Mouse (Mus musculus): Measurements from ENCODE around the gene Cfap97. TPM values are rescaled to one million over a fixed set of nuclear protein-coding genes. Genes with fewer than 3 reads are reported as not detected.
"Not testable (repeated sequence)": the region's sequence is repeated elsewhere in the genome, so short reads cannot be mapped to it uniquely, and the experiment has no call there.

Cfap97 gene
- total RNA-seq, 1 experiment: 7.4 TPM

DNA sequence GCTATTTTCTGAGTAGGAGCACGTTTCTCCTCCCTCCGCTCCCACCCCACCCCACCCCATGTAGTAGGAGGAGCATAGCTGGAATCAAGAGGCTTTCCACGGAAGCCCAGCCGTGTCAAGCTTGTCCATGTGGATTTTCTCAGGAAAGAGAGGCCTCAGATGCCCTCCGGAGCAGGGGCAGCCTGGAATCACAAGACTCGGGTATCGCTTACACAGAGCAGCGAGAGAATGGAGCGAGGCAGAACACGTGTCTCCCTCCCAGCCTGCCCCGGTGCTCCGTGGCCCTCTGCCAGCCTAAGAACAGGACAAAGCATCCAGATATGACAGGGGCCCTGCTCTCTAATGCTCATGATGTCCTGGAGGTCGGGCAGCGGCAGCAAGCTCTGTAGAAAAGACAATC lies 65.3 kb downstream of the Cfap97 start:
- TF ChIP-seq MAFK (IDR thresholded peaks at IDR 0.05; ENCODE audit: insufficient read depth, low read depth, low read length) (no peak), ZC3H11A (IDR thresholded peaks at IDR 0.05; ENCODE audit: borderline replicate concordance, low read depth, low read length) (no peak), ZNF384 (IDR thresholded peaks at IDR 0.05; ENCODE audit: low read depth, low read length) (no peak), CHD2 (IDR thresholded peaks at IDR 0.05; ENCODE audit: low read depth, low read length) (no peak), HCFC1 (IDR thresholded peaks at IDR 0.05; ENCODE audit: borderline replicate concordance, insufficient read depth, low read length) (no peak)
- Histone ChIP-seq H3K4me1 (ENCODE audit: control insufficient read depth in 2 of 2, insufficient read depth in 2 of 2, low read length in 2 of 2, poor library complexity in 1 of 2) (peaks cover 0 to 7% of the 10 kb centered on the region in 2 experiments; a peak in 3 of 4 replicates), H3K27ac (ENCODE audit: insufficient read depth, low read depth, low read length, poor library complexity, severe bottlenecking) (no peak overlapping the region), H3K4me3 (ENCODE audit: insufficient read depth in 1 of 2, low read depth in 1 of 2, low read length in 2 of 2, poor library complexity in 1 of 2, severe bottlenecking in 1 of 2) (no peak overlapping the region), H3K9me3 (ENCODE audit: control insufficient read depth, insufficient read depth, low read depth, low read length) (no peaks in the 10 kb centered on the region), H3K36me3 (ENCODE audit: control insufficient read depth, insufficient read depth, low read length, poor library complexity, severe bottlenecking) (no peaks in the 10 kb centered on the region), H3K9ac (ENCODE audit: insufficient read depth, low read depth, low read length, poor library complexity, severe bottlenecking) (no peak overlapping the region)
- no peak for DNase-seq (ENCODE audit: low read depth, low spot score)
- in situ Hi-C loops (cut with MboI; ENCODE audit: low sequenced_read_pairs in 2 of 2, unreplicated experiment in 2 of 2): no loop called here

GRCm38 (mm10) chr8:46220566-46220965 lies 69.0 kb downstream of the Cfap97 start:
- in situ Hi-C loops (cut with MboI; ENCODE audit: low sequenced_read_pairs in 2 of 2, unreplicated experiment in 2 of 2): no loop called here
- Histone ChIP-seq H3K4me3 (ENCODE audit: insufficient read depth in 1 of 2, low read depth in 1 of 2, low read length in 2 of 2, poor library complexity in 1 of 2, severe bottlenecking in 1 of 2) (no peak overlapping the region), H3K36me3 (ENCODE audit: control insufficient read depth, insufficient read depth, low read length, poor library complexity, severe bottlenecking) (no peaks in the 10 kb centered on the region), H3K4me1 (ENCODE audit: control insufficient read depth in 2 of 2, insufficient read depth in 2 of 2, low read length in 2 of 2, poor library complexity in 1 of 2) (no peaks in the 10 kb centered on the region), H3K27ac (ENCODE audit: insufficient read depth, low read depth, low read length, poor library complexity, severe bottlenecking) (no peak overlapping the region), H3K9ac (ENCODE audit: insufficient read depth, low read depth, low read length, poor library complexity, severe bottlenecking) (no peak overlapping the region), H3K9me3 (ENCODE audit: control insufficient read depth, insufficient read depth, low read depth, low read length) (no peaks in the 10 kb centered on the region)
- no peak for DNase-seq (ENCODE audit: low read depth, low spot score)
- TF ChIP-seq ZNF384 (IDR thresholded peaks at IDR 0.05; ENCODE audit: low read depth, low read length) (no peak), MAFK (IDR thresholded peaks at IDR 0.05; ENCODE audit: insufficient read depth, low read depth, low read length) (no peak), ZC3H11A (IDR thresholded peaks at IDR 0.05; ENCODE audit: borderline replicate concordance, low read depth, low read length) (no peak), CHD2 (IDR thresholded peaks at IDR 0.05; ENCODE audit: low read depth, low read length) (no peak), HCFC1 (IDR thresholded peaks at IDR 0.05; ENCODE audit: borderline replicate concordance, insufficient read depth, low read length) (no peak)

- no peak for DNase-seq (ENCODE audit: low read depth, low spot score)
- Histone ChIP-seq H3K9ac (ENCODE audit: insufficient read depth, low read depth, low read length, poor library complexity, severe bottlenecking) (no peak overlapping the region), H3K4me1 (ENCODE audit: control insufficient read depth in 2 of 2, insufficient read depth in 2 of 2, low read length in 2 of 2, poor library complexity in 1 of 2) (no peaks in the 10 kb centered on the region), H3K36me3 (ENCODE audit: control insufficient read depth, insufficient read depth, low read length, poor library complexity, severe bottlenecking) (no peaks in the 10 kb centered on the region), H3K27ac (ENCODE audit: insufficient read depth, low read depth, low read length, poor library complexity, severe bottlenecking) (no peak overlapping the region), H3K4me3 (ENCODE audit: insufficient read depth in 1 of 2, low read depth in 1 of 2, low read length in 2 of 2, poor library complexity in 1 of 2, severe bottlenecking in 1 of 2) (no peak overlapping the region), H3K9me3 (ENCODE audit: control insufficient read depth, insufficient read depth, low read depth, low read length) (no peaks in the 10 kb centered on the region)
- no peak for TF ChIP-seq HCFC1 (IDR thresholded peaks at IDR 0.05; ENCODE audit: borderline replicate concordance, insufficient read depth, low read length)
- no peak for TF ChIP-seq ZNF384 (IDR thresholded peaks at IDR 0.05; ENCODE audit: low read depth, low read length)
- TF ChIP-seq CHD2 (IDR thresholded peaks at IDR 0.05; ENCODE audit: low read depth, low read length): no peak
- no peak for TF ChIP-seq MAFK (IDR thresholded peaks at IDR 0.05; ENCODE audit: insufficient read depth, low read depth, low read length)
- no peak for TF ChIP-seq ZC3H11A (IDR thresholded peaks at IDR 0.05; ENCODE audit: borderline replicate concordance, low read depth, low read length)
- in situ Hi-C loops (cut with MboI; ENCODE audit: low sequenced_read_pairs in 2 of 2, unreplicated experiment in 2 of 2): no loop called here
These were observed 73.9 kb downstream of the Cfap97 start for GRCm38 (mm10) chr8:46225501-46225900.

- no peak overlapping the region for H3K27ac ChIP-seq (ENCODE audit: insufficient read depth, low read depth, low read length, poor library complexity, severe bottlenecking)
- in situ Hi-C loops (cut with MboI; ENCODE audit: low sequenced_read_pairs in 2 of 2, unreplicated experiment in 2 of 2): no loop called here
- TF ChIP-seq ZNF384 (IDR thresholded peaks at IDR 0.05; ENCODE audit: low read depth, low read length) (no peak), ZC3H11A (IDR thresholded peaks at IDR 0.05; ENCODE audit: borderline replicate concordance, low read depth, low read length) (no peak), MAFK (IDR thresholded peaks at IDR 0.05; ENCODE audit: insufficient read depth, low read depth, low read length) (no peak), HCFC1 (IDR thresholded peaks at IDR 0.05; ENCODE audit: borderline replicate concordance, insufficient read depth, low read length) (no peak), CHD2 (IDR thresholded peaks at IDR 0.05; ENCODE audit: low read depth, low read length) (no peak)
- H3K36me3 ChIP-seq (ENCODE audit: control insufficient read depth, insufficient read depth, low read length, poor library complexity, severe bottlenecking): no peaks in the 10 kb centered on the region
- no peak for DNase-seq (ENCODE audit: low read depth, low spot score)
- no peaks in the 10 kb centered on the region for H3K4me1 ChIP-seq (ENCODE audit: control insufficient read depth in 2 of 2, insufficient read depth in 2 of 2, low read length in 2 of 2, poor library complexity in 1 of 2)
- H3K4me3 ChIP-seq (ENCODE audit: insufficient read depth in 1 of 2, low read depth in 1 of 2, low read length in 2 of 2, poor library complexity in 1 of 2, severe bottlenecking in 1 of 2): no peak overlapping the region
- H3K9me3 ChIP-seq (ENCODE audit: control insufficient read depth, insufficient read depth, low read depth, low read length): no peaks in the 10 kb centered on the region
- no peak overlapping the region for H3K9ac ChIP-seq (ENCODE audit: insufficient read depth, low read depth, low read length, poor library complexity, severe bottlenecking)
These were observed 75.1 kb downstream of the Cfap97 start for GRCm38 (mm10) chr8:46226622-46227021.

DNA sequence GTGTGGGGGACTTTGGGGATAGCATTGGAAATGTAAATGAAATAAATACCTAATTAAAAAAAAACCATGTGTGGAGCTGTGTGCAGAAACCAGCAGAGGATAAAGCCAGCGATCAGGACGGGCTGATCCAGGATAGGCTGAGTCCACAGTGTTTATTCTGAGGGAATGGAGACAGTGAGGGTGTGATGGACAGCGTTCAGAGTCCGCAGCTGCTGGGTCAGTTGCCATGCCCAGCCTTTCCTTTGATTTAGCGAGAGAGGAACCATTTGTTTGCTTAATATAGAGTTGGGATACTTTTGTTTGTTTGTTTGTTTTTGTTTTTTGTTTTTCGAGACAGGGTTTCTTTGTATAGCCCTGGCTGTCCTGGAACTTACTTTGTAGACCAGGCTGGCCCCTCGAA lies 80.4 kb downstream of the Cfap97 start:
- H3K9ac ChIP-seq (ENCODE audit: insufficient read depth, low read depth, low read length, poor library complexity, severe bottlenecking); H3K27ac ChIP-seq (ENCODE audit: insufficient read depth, low read depth, low read length, poor library complexity, severe bottlenecking); H3K4me3 ChIP-seq (ENCODE audit: insufficient read depth in 1 of 2, low read depth in 1 of 2, low read length in 2 of 2, poor library complexity in 1 of 2, severe bottlenecking in 1 of 2); DNase-seq (ENCODE audit: low read depth, low spot score); H3K9me3 ChIP-seq (ENCODE audit: control insufficient read depth, insufficient read depth, low read depth, low read length); H3K36me3 ChIP-seq (ENCODE audit: control insufficient read depth, insufficient read depth, low read length, poor library complexity, severe bottlenecking); in situ Hi-C loops (cut with MboI; ENCODE audit: low sequenced_read_pairs in 2 of 2, unreplicated experiment in 2 of 2); H3K4me1 ChIP-seq (ENCODE audit: control insufficient read depth in 2 of 2, insufficient read depth in 2 of 2, low read length in 2 of 2, poor library complexity in 1 of 2): not testable (repeated sequence)

Measured in ES-E14 (cell line).